ENCODE assay signal across 21 mouse cellular contexts in the genomic region with DNA sequence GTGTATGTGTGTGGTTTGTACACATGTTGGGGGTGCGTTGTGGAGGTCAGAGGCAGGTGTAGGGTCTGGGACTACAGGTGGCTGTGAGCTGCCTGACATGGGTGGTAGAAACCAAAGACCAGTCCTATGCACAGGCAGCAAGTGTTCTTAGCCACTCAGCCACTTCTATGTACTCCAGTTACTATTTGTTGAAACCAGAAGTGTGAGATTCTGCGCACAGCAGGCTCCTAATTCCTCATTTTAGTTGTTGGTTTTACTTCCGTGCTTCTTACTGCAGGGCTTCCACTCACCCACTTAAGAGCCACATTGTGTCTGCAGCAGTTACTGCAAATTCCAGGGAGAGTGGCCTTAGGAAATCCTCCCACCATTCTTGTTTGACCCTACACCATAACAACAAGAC.
A peak's percentile ranks its signal among the peaks of the same experiment; 100 is the strongest.
DNase-seq lines count a peak whose midpoint lies in the region; ATAC-seq and TF ChIP-seq lines count a peak whose summit lies in the region.
"Had no signal": no experiment of that assay in that cellular context is flagged by ENCODE, and none has a peak within 500 bp of the region (broad histone marks: within the 10 kb centered on the region; RNA-seq: fewer than 3 reads in every experiment).

No protein-coding gene starts in this region.

- no peak overlapping the region for H3K9ac ChIP-seq in liver, adult 2 months (ENCODE audit: low read depth, low read length)
- no peak overlapping the region for H3K9ac ChIP-seq in liver, embryonic 11.5 days (ENCODE audit: low read depth, low read length)
- no peak overlapping the region for H3K9ac ChIP-seq in hindbrain, postnatal 0 days (replicated peaks; ENCODE audit: low read length)
- H3K9ac ChIP-seq: hindbrain, embryonic 14.5 days; neural tube, embryonic 12.5 days had no signal

- 74% methylated on average over 3 of the region's 3 CpGs for WGBS in liver, adult 2 months
- 73% methylated on average over 3 of the region's 3 CpGs for WGBS in liver, embryonic 11.5 days
- WGBS in hindbrain, postnatal 0 days: 69% methylated on average over 3 of the region's 3 CpGs

- no peak overlapping the region for H3K27ac ChIP-seq in liver, adult 2 months (replicated peaks; ENCODE audit: insufficient read depth, low read depth, low read length)
- no peak overlapping the region for H3K27ac ChIP-seq in liver, embryonic 11.5 days (ENCODE audit: low read depth, low read length)
- no peak overlapping the region for H3K27ac ChIP-seq in hindbrain, postnatal 0 days
- H3K27ac ChIP-seq: hindbrain, embryonic 14.5 days; kidney, postnatal 0 days; neural tube, embryonic 12.5 days had no signal

- TF ChIP-seq CTCF in liver, adult 2 months (IDR thresholded peaks at IDR 0.05; ENCODE audit: low read depth, low read length): no peak
- no peak for TF ChIP-seq CTCF in hindbrain, postnatal 0 days (IDR thresholded peaks at IDR 0.05; ENCODE audit: low read depth)

- H3K4me3 ChIP-seq in liver, adult 2 months (ENCODE audit: insufficient read depth, low read depth, low read length): no peak overlapping the region
- no peak overlapping the region for H3K4me3 ChIP-seq in liver, embryonic 11.5 days (ENCODE audit: low read depth, low read length)
- no peak overlapping the region for H3K4me3 ChIP-seq in hindbrain, postnatal 0 days (ENCODE audit: low read length)
- H3K4me3 ChIP-seq: erythroblast, embryonic 14.5 days; neural tube, embryonic 12.5 days had no signal

- DNase-seq in liver, adult 2 months (ENCODE audit: extremely low read depth, low read depth, low spot score): peak; percentile 24
- DNase-seq in liver, embryonic 11.5 days (ENCODE audit: low spot score): no peak
- peak; percentile 15 to 39 for DNase-seq in spleen, postnatal 36 days (ENCODE audit: low spot score in 2 of 2)
- DNase-seq in spleen, adult 12 weeks (ENCODE audit: low spot score): no peak
- DNase-seq in forelimb bud, embryonic 11.5 days (ENCODE audit: low read depth, low spot score): peak; percentile 17
- DNase-seq in splenic B cell, adult 2 months (ENCODE audit: low read depth, low spot score): peak; percentile 36
- DNase-seq in urinary bladder, postnatal 14 days (ENCODE audit: low spot score): no peak
- DNase-seq in hindbrain, postnatal 0 days (ENCODE audit: low spot score): no peak
- DNase-seq: adrenal gland, postnatal 36 days; cerebellum, postnatal 25 days; midbrain, embryonic 14.5 days; right cerebral cortex, postnatal 25 days; thymus, adult 18-20 months had no signal

- no peaks in the 10 kb centered on the region for H3K79me2 ChIP-seq in liver, adult 2 months (ENCODE audit: control insufficient read depth, insufficient read depth, low read length)

- H3K36me3 ChIP-seq in liver, adult 2 months (ENCODE audit: control insufficient read depth, insufficient read depth, low read length): no peaks in the 10 kb centered on the region
- no peaks in the 10 kb centered on the region for H3K36me3 ChIP-seq in liver, embryonic 11.5 days (ENCODE audit: control insufficient read depth, insufficient read depth, low read length)
- no peaks in the 10 kb centered on the region for H3K36me3 ChIP-seq in splenic B cell, adult 2 months (ENCODE audit: control insufficient read depth, insufficient read depth, low read length, poor library complexity, severe bottlenecking)
- H3K36me3 ChIP-seq in hindbrain, postnatal 0 days (ENCODE audit: insufficient read depth, low read length): no peaks in the 10 kb centered on the region
- H3K36me3 ChIP-seq: G1E; neural tube, embryonic 12.5 days had no signal

- no peaks in the 10 kb centered on the region for H3K9me3 ChIP-seq in liver, embryonic 11.5 days (ENCODE audit: control insufficient read depth, low read length)
- no peaks in the 10 kb centered on the region for H3K9me3 ChIP-seq in hindbrain, postnatal 0 days (ENCODE audit: low read length)
- H3K9me3 ChIP-seq: neural tube, embryonic 12.5 days had no signal

- no peaks in the 10 kb centered on the region for H3K4me1 ChIP-seq in liver, adult 2 months (ENCODE audit: control insufficient read depth, insufficient read depth, low read length)
- no peaks in the 10 kb centered on the region for H3K4me1 ChIP-seq in liver, embryonic 11.5 days (replicated peaks; ENCODE audit: control insufficient read depth, insufficient read depth, low read length)
- H3K4me1 ChIP-seq in hindbrain, postnatal 0 days (ENCODE audit: insufficient read depth, low read length): no peaks in the 10 kb centered on the region
- H3K4me1 ChIP-seq: neural tube, embryonic 12.5 days had no signal

- TF ChIP-seq POLR2A in liver, adult 2 months (IDR thresholded peaks at IDR 0.05; ENCODE audit: extremely low read depth, insufficient read depth, low read length): no peak

- ATAC-seq in liver, embryonic 11.5 days (replicated peaks; ENCODE audit: low FRiP score): no peak
- no peak for ATAC-seq in hindbrain, postnatal 0 days
- ATAC-seq: CD4-positive, CD25-positive, alpha-beta regulatory T cell, adult 4 months; forebrain, embryonic 14.5 days; intestine, postnatal 0 days had no signal

- no peak overlapping the region for H3K4me2 ChIP-seq in liver, embryonic 11.5 days
- no peak overlapping the region for H3K4me2 ChIP-seq in hindbrain, postnatal 0 days (ENCODE audit: low read depth, low read length)
- H3K4me2 ChIP-seq: hindbrain, embryonic 14.5 days; neural tube, embryonic 12.5 days had no signal

- peaks cover 1% of the 10 kb centered on the region; the same call in 1 of the 2 replicates for H3K27me3 ChIP-seq in liver, adult 2 months (ENCODE audit: control insufficient read depth, insufficient read depth, low read length)
- H3K27me3 ChIP-seq in liver, embryonic 11.5 days (replicated peaks; ENCODE audit: control insufficient read depth, insufficient read depth, low read length): no peaks in the 10 kb centered on the region; the same call in 1 of the 2 replicates
- H3K27me3 ChIP-seq in splenic B cell, adult 2 months (ENCODE audit: control insufficient read depth, insufficient read depth, low read length, poor library complexity, severe bottlenecking): no peaks in the 10 kb centered on the region
- no peaks in the 10 kb centered on the region for H3K27me3 ChIP-seq in hindbrain, postnatal 0 days (ENCODE audit: insufficient read depth, low read length)
- H3K27me3 ChIP-seq: neural tube, embryonic 12.5 days had no signal

Comparison
In these comparisons a context has a peak if more than half of its experiments do, and no peak if none do; other contexts are left out.
1. DNase-seq: peak in liver, adult 2 months (single experiment), spleen, postnatal 36 days (2 of 2), forelimb bud, embryonic 11.5 days (single experiment) and splenic B cell, adult 2 months (single experiment); none in liver, embryonic 11.5 days (single experiment), spleen, adult 12 weeks (single experiment), urinary bladder, postnatal 14 days (single experiment) and hindbrain, postnatal 0 days (single experiment).